Mouse (Mus musculus): Measurements from ENCODE around the gene Rpgr.

DNA sequence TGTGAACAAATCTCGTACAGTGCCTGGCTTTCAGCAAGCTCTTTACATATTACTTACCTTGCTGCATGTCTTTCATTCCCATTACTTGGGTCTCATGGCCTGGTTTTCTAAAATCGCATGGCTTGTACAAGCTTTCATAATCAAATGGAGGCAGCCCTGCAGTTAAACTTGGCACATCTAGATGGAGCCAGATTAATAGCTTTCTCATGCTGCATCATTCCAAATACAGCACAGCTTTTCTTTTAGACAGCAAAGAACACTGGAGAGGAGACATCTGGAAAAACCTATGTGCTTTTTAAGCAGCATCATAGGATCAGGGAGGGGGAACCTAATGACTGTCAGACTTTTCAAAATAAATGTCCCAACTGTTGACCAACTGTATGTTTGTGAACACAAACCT lies 16.3 kb upstream of the Rpgr start:
- TF ChIP-seq CTCF (IDR thresholded peaks at IDR 0.05; ENCODE audit: low read depth): peak; percentile 53
- no peak for TF ChIP-seq EP300 (optimal IDR thresholded peaks at IDR 0.05)

Measured in stomach, postnatal 0 days (tissue).